Mouse (Mus musculus) kidney, embryonic 14.5 days (tissue): Measurements from ENCODE around the gene Rhoc. TPM values are rescaled to one million over a fixed set of nuclear protein-coding genes. Genes with fewer than 3 reads are reported as not detected.

Source experiments
- ATAC-seq: fragments of 200-750 bp; cut with Nextera tagmentation; 2 replicates; pipeline ENCODE4 v1.8.0; 2017; ENCODE audit warnings: moderate number of reproducible peaks, mild to moderate bottlenecking, moderate TSS enrichment, moderate library complexity; ENCODE audit not compliant: low FRiP score, low TSS enrichment
- H3K27ac ChIP-seq: fragments of 300-500 bp; sonication (generic); 2 replicates; pipeline ENCODE4 v1.5.1; 2014; ENCODE audit warnings: low read depth, mild to moderate bottlenecking, low read length, moderate library complexity, mixed read lengths
- H3K27me3 ChIP-seq: fragments of 300-500 bp; sonication (generic); 2 replicates; pipeline ENCODE4 v1.6.1; 2014; ENCODE audit warnings: mild to moderate bottlenecking, low read length; ENCODE audit not compliant: control insufficient read depth, insufficient read depth
- H3K36me3 ChIP-seq: fragments of 300-500 bp; sonication (generic); 2 replicates; pipeline ENCODE4 v1.6.1; 2014; ENCODE audit warnings: low read length, mixed read lengths; ENCODE audit not compliant: control insufficient read depth, insufficient read depth
- H3K4me1 ChIP-seq: fragments of 300-500 bp; sonication (generic); 2 replicates; pipeline ENCODE4 v1.6.1; 2014; ENCODE audit warnings: low read length, mixed read lengths; ENCODE audit not compliant: control insufficient read depth, insufficient read depth
- H3K4me2 ChIP-seq: fragments of 300-500 bp; sonication (generic); replicated peaks from 2 replicates; pipeline ENCODE4 v1.6.1; 2014; ENCODE audit warnings: low read depth, mild to moderate bottlenecking, low read length
- H3K4me3 ChIP-seq: fragments of 300-500 bp; sonication (generic); 2 replicates; pipeline ENCODE4 v1.5.1; 2014; ENCODE audit warnings: mild to moderate bottlenecking, low read length
- H3K9ac ChIP-seq: fragments of 300-500 bp; sonication (generic); 2 replicates; pipeline ENCODE4 v1.6.1; 2014; ENCODE audit warnings: low read depth, mild to moderate bottlenecking, low read length, moderate library complexity
- H3K9me3 ChIP-seq: fragments of 300-500 bp; sonication (generic); 2 replicates; pipeline ENCODE4 v1.6.1; 2016; ENCODE audit warnings: low read length; ENCODE audit not compliant: control insufficient read depth
- WGBS: fragments of 180-500 bp; shearing (Covaris S2); extraction: QIAGEN DNeasy Blood & Tissue Kit; methylation state at CpG from one replicate; pipeline ENCODE4 v1.1.7; 2014; 5-methylcytosine and 5-hydroxymethylcytosine counted together
- polyA plus RNA-seq: library from polyadenylated mRNA; unstranded; fragments of >200 nt; fragmentation: Nextera tagmentation; extraction: Ambion mirVana; gene quantifications from 2 replicates; pipeline ENCODE4 v1.2.1, GENCODE M21; 2014

Rhoc gene
- polyA plus RNA-seq, 1 experiment from 2014 or later: 110 TPM

- H3K4me1 ChIP-seq: peaks cover 10% of the 10 kb centered on the region; the same call in 1 of the 2 replicates
- peak within 1 kb of the TSS; percentile 64 for H3K9ac ChIP-seq
- H3K36me3 ChIP-seq: no peaks in the 10 kb centered on the region
- no peaks in the 10 kb centered on the region for H3K9me3 ChIP-seq
- WGBS: under 1% methylated on average over 56 of the region's 56 CpGs
- H3K27ac ChIP-seq: no peak within 1 kb of the TSS
- H3K4me2 ChIP-seq: peak within 1 kb of the TSS; percentile 98
- peak; percentile 71 for ATAC-seq
- peak within 1 kb of the TSS; percentile 54 for H3K4me3 ChIP-seq
- H3K27me3 ChIP-seq: peaks cover 47% of the 10 kb centered on the region
These were observed 7.4 kb upstream of the Rhoc start, which contains the start of gene Ppm1j for GRCm38 (mm10) chr3:104780561-104781420. Ppm1j (plus strand) TSS chr3:104781056.

GRCm38 (mm10) chr3:104781471-104781903, 6.7 kb upstream of the Rhoc start, which contains the start of gene Fam19a3:
Fam19a3 (minus strand) TSS chr3:104781840.
- peak within 1 kb of the TSS; percentile 64 for H3K9ac ChIP-seq
- H3K36me3 ChIP-seq: no peaks in the 10 kb centered on the region
- no peak for ATAC-seq
- H3K4me2 ChIP-seq: peak within 1 kb of the TSS; percentile 98
- WGBS: 2% methylated on average over 24 of the region's 26 CpGs
- no peaks in the 10 kb centered on the region for H3K9me3 ChIP-seq
- H3K4me3 ChIP-seq: peak within 1 kb of the TSS; percentile 54
- H3K4me1 ChIP-seq: peaks cover 10% of the 10 kb centered on the region; the same call in 1 of the 2 replicates
- peaks cover 45% of the 10 kb centered on the region for H3K27me3 ChIP-seq
- no peak within 1 kb of the TSS for H3K27ac ChIP-seq

- H3K27me3 ChIP-seq: peaks cover 38% of the 10 kb centered on the region
These were observed 6.0 kb upstream of the Rhoc start for GRCm38 (mm10) chr3:104782061-104782681.

DNA sequence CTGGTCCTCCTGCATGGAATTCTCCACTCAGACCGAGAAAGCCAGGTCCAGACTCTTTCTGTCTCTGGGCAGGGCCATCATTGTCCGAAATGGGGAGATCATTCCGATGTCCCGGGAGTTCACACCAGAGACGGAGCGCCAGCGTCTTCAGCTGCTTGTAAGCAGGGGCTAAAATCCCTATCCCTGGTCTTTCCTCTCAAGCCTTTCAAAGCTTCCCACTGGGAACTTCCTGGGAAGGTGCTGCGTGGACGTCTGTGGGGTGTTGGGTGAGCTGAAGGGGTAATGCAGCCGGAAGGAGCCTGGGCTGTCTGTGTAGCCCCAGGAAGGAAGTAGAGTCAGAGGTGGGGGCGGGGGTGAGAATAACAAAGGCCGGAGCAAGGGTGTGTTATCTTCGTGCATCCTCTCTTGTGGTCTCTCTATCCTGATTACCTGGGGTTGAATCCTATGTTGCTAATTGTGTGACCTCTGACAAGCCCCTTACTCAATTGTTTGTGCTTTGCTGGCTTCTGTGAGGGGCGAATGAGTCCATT, 4.1 kb upstream of the Rhoc start:
- Histone ChIP-seq H3K27ac (no peak overlapping the region), H3K9me3 (no peaks in the 10 kb centered on the region), H3K9ac (no peak overlapping the region), H3K36me3 (no peaks in the 10 kb centered on the region), H3K4me2 (no peak overlapping the region), H3K4me1 (peaks cover 10% of the 10 kb centered on the region; the same call in 1 of the 2 replicates), H3K27me3 (peaks cover 26% of the 10 kb centered on the region), H3K4me3 (no peak overlapping the region)
- WGBS: 43% methylated on average over 14 of the region's 14 CpGs
- ATAC-seq: no peak

More at GRCm38 (mm10) chr3:104782061-104782681, 6.0 kb upstream of the Rhoc start:
- H3K4me1 ChIP-seq: peaks cover 10% of the 10 kb centered on the region; the same call in 1 of the 2 replicates
- peak overlapping the region; percentile 64 for H3K9ac ChIP-seq
- H3K9me3 ChIP-seq: no peaks in the 10 kb centered on the region
- 14% methylated on average over 12 of the region's 12 CpGs for WGBS
- peak overlapping the region; percentile 54 for H3K4me3 ChIP-seq
- H3K36me3 ChIP-seq: no peaks in the 10 kb centered on the region
- no peak overlapping the region for H3K27ac ChIP-seq
- no peak for ATAC-seq
- H3K4me2 ChIP-seq: peak overlapping the region; percentile 98

GRCm38 (mm10) chr3:104785284-104785683, 2.9 kb upstream of the Rhoc start:
- Histone ChIP-seq H3K9ac (no peak overlapping the region), H3K4me3 (no peak overlapping the region), H3K27me3 (peaks cover 19% of the 10 kb centered on the region), H3K27ac (no peak overlapping the region), H3K9me3 (no peaks in the 10 kb centered on the region), H3K36me3 (no peaks in the 10 kb centered on the region), H3K4me2 (no peak overlapping the region), H3K4me1 (peaks cover 17% of the 10 kb centered on the region)
- WGBS: 92% methylated on average over 6 of the region's 6 CpGs
- ATAC-seq: no peak

GRCm38 (mm10) chr3:104788561-104789311, 561 bp downstream of the Rhoc start:
- ATAC-seq: peak; percentile 92
- H3K9me3 ChIP-seq: no peaks in the 10 kb centered on the region
- peak overlapping the region; percentile 53 for H3K4me3 ChIP-seq
- peaks cover 22% of the 10 kb centered on the region for H3K36me3 ChIP-seq
- H3K9ac ChIP-seq: peak overlapping the region; percentile 79
- peaks cover 37% of the 10 kb centered on the region for H3K4me1 ChIP-seq
- H3K4me2 ChIP-seq: peak overlapping the region; percentile 83
- H3K27me3 ChIP-seq: peaks cover 3% of the 10 kb centered on the region; the same call in 1 of the 2 replicates
- H3K27ac ChIP-seq: peak overlapping the region; percentile 65
- WGBS: 1% methylated on average over 45 of the region's 52 CpGs

GRCm38 (mm10) chr3:104789312-104789605, 1.1 kb downstream of the Rhoc start:
- peak; percentile 22; the same call in 1 of the 2 replicates for ATAC-seq
- Histone ChIP-seq H3K4me2 (peak overlapping the region; percentile 83), H3K4me1 (peaks cover 42% of the 10 kb centered on the region), H3K9ac (peak overlapping the region; percentile 79), H3K4me3 (peak overlapping the region; percentile 53), H3K27ac (peak overlapping the region; percentile 65), H3K36me3 (peaks cover 27% of the 10 kb centered on the region), H3K9me3 (no peaks in the 10 kb centered on the region), H3K27me3 (peaks cover 3% of the 10 kb centered on the region; the same call in 1 of the 2 replicates)
- WGBS: 3% methylated on average over 10 of the region's 10 CpGs

DNA sequence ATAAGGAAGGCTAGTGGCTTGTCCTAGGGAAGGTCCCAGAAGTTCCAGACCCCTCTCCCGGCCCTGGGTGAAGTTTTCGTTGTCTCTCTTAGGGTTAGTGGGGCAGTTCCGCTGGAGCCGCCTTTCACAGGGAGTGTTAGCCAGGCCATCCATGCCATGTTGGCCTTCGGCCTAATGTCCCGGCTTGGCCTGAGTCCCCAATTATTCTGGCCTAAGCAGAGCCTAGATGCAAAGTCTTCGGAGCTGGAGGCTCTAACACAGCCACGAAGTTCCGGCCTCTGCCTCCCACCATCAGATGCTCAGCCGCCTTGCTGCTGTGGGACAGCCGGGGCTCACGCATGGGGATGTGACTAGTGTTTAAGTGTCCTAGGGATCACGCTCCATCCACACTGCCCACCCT, 1.6 kb downstream of the Rhoc start:
- Histone ChIP-seq H3K36me3 (peaks cover 28% of the 10 kb centered on the region), H3K4me2 (peak overlapping the region; percentile 83), H3K4me1 (peaks cover 48% of the 10 kb centered on the region), H3K9ac (peak overlapping the region; percentile 79), H3K4me3 (peak overlapping the region; percentile 53), H3K27me3 (0 out of 2 replicates have a peak, but pooled peaks cover 3% of the 10 kb centered on the region), H3K27ac (peak overlapping the region; percentile 65), H3K9me3 (no peaks in the 10 kb centered on the region)
- no peak for ATAC-seq
- 11% methylated on average over 13 of the region's 13 CpGs for WGBS
